Mouse (Mus musculus) cortical plate, adult 2 months (tissue): ENCODE results near the gene Usp3. TPM values are rescaled to one million over a fixed set of nuclear protein-coding genes. Genes with fewer than 3 reads are reported as not detected.

ENCODE experiments used
- H3K27ac ChIP-seq: fragments of 200-500 bp; 2 replicates; pipeline ENCODE4 v1.5.1; 2012; ENCODE audit warnings: low read length, control low read depth, inconsistent platforms; ENCODE audit not compliant: insufficient read depth
- H3K4me1 ChIP-seq: fragments of 200-500 bp; 2 replicates; pipeline ENCODE4 v1.6.1; 2011; ENCODE audit warnings: low read length; ENCODE audit not compliant: control insufficient read depth, insufficient read depth
- H3K4me3 ChIP-seq: fragments of 200-500 bp; 2 replicates; pipeline ENCODE4 v1.5.1; 2011; ENCODE audit warnings: mild to moderate bottlenecking, low read length, control low read depth; ENCODE audit not compliant: insufficient read depth
- CTCF ChIP-seq: fragments of 200-500 bp; IDR thresholded peaks from 2 replicates; pipeline ENCODE4 v1.5.1; 2011; ENCODE audit warnings: mild to moderate bottlenecking, control low read depth, low read length; ENCODE audit not compliant: insufficient read depth; ENCODE audit errors: extremely low read depth
- POLR2A ChIP-seq: fragments of 200-500 bp; IDR thresholded peaks from 2 replicates; pipeline ENCODE4 v1.6.1; 2011; ENCODE audit warnings: mild to moderate bottlenecking, low read length, control low read depth; ENCODE audit not compliant: insufficient read depth; ENCODE audit errors: extremely low read depth
- polyA plus RNA-seq: library from polyadenylated mRNA; depleted of rRNA; stranded (reverse); fragments of >200 nt; gene quantifications from 2 replicates; pipeline ENCODE4 v1.2.3, GENCODE M21; 2012

The Usp3 gene
- polyA plus RNA-seq, 1 experiment, result 26.7 TPM

DNA sequence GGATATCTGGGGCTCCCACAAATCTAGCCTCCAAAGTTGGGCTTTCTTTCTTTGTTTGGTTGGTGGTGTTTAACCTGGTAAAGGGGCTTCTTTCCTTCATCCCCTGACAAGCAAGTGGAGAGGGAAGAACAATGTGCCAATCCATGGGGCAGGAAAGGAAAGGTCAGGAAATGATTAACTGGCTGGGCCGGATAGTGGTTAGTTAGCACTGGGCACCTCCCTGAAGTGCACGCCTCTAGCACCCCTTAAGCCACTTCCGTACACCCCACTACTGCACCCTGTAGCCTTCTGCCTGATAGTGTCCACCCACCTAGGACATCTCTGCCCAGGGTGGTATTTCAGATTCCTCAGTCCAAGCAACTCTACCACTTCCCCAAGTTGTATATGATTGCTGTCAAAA lies 1.1 kb upstream of the Usp3 start:
- Histone ChIP-seq H3K4me1 (peaks cover 3% of the 10 kb centered on the region), H3K4me3 (no peak overlapping the region), H3K27ac (no peak overlapping the region)
- TF ChIP-seq POLR2A (no peak), CTCF (no peak)

DNA sequence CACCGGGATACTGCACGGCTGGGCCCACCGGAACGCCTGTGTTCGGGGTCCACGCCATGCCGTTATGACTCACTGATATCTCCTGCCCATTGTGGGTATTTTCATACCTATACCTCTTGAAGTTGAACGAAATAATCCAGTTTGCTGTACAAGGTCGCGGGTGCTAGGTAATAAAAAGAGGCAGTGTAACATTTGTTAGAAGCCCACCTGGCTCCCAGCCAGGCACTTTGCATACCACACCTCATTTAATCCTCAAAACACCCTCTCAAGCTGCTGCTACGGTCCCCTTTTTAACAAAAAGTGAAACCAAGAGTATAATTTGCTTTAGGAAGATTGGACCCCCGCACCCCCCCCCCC lies 649 bp upstream of the Usp3 start:
- Histone ChIP-seq H3K4me3 (peak overlapping the region; percentile 42), H3K27ac (no peak overlapping the region; the same call in 1 of the 2 replicates), H3K4me1 (peaks cover 3% of the 10 kb centered on the region)
- TF ChIP-seq CTCF, result no peak
- no peak for TF ChIP-seq POLR2A

DNA sequence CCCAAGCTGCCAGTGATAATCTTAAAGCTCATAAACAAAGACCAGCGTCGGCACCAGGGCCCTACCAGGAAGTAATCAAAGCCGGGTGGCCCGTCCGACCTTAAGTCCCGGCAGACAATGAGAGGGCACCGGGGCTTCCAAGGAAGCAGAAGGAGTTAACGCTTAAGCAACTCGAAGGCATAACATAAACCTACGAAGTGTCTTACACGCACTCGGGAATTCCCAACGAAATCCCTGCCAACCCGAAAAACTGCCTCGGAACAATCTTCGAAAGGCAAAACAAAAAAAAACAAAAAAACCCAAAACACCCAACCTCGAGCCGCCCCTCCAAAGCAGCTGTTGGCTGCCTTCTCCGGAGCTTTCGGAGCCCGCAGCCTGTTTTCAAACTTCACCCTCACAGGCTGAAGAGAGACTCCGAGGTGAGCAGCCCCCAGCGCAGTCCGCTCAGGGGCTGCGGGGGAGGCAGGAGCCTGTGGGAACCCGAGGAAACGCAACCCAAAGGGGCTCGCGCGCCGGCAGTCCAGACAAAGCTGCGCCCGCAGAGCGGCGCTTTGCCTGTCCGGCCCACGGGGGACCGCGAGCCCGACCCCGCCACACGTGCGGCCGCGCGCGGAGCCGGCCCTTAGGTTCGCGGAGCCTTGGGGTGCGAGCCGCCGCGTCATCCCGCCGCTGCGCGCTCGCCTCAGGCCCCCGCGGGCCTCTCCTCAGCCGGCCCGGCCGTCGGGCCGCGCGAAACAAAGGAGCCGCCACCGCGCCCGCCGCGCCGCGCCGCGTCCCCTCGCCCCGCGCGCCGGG lies 894 bp downstream of the Usp3 start:
- TF ChIP-seq POLR2A (no peak), CTCF (no peak)
- peak overlapping the region; percentile 48; the same call in 1 of the 2 replicates for H3K27ac ChIP-seq
- peaks cover 2% of the 10 kb centered on the region for H3K4me1 ChIP-seq
- H3K4me3 ChIP-seq, result peak overlapping the region; percentile 42

DNA sequence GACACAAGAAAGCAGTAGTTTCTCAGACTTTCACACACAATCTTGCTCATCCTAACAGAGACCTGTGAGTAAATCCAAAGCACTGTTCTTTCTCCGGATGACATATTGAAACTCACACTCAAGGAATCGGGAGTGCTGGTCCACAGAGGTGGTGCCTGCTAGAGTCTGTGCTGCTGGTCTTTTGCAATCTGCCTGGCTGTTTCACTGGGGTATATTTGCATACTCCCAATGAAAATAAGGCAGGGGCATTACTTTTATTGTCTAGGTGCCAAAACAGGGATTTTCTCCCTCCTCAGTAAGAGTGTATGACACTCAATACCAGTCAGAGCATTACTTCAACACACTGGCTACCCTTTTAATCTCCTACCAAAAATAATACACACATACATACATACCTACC lies 2.9 kb downstream of the Usp3 start:
- H3K27ac ChIP-seq, result no peak overlapping the region
- TF ChIP-seq POLR2A (no peak), CTCF (no peak)
- H3K4me1 ChIP-seq, result peaks cover 1% of the 10 kb centered on the region; the same call in 1 of the 2 replicates
- H3K4me3 ChIP-seq, result no peak overlapping the region

DNA sequence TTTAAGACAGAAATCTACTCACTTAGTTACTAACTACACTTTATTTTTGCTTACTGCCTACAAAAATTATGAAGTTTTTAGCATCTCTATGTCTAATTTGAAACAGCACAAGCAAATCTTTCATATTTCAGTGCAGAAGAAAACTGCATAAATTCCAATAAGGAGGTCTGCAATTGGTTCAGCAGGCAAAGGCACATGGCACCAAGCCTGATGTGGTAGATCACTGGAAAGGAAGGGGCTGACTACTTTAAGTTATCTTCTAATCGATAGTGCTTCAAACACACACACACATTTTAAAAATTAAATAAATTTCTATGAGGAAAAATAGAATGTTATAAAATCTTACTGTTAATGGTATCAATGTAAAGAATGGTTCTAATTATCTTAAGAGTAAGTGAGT lies 5.9 kb downstream of the Usp3 start:
- peaks cover 1% of the 10 kb centered on the region; the same call in 1 of the 2 replicates for H3K4me1 ChIP-seq
- TF ChIP-seq POLR2A (no peak), CTCF (no peak)
- no peak overlapping the region for H3K4me3 ChIP-seq
- H3K27ac ChIP-seq, result no peak overlapping the region

DNA sequence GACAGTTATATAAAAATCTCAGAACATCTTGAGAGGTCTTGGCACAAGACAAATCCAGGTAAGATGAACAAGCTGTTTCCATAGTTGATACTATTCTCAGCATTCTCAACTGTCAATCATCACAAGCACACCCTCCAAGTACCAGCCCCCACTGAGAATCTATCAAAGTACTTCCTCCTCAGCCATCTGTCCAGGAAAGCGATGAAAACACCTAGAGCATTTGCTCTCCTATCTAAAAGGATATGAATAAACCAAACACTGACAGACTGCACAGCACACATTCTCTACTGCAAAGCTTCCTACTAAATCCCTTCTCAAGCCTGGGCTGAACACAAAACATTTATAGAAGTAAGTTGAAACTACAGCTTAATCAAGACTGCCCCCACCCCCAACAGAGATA lies 6.4 kb downstream of the Usp3 start:
- Histone ChIP-seq H3K4me1 (peaks cover 1% of the 10 kb centered on the region; the same call in 1 of the 2 replicates), H3K27ac (no peak overlapping the region), H3K4me3 (no peak overlapping the region)
- TF ChIP-seq POLR2A (no peak), CTCF (no peak)

DNA sequence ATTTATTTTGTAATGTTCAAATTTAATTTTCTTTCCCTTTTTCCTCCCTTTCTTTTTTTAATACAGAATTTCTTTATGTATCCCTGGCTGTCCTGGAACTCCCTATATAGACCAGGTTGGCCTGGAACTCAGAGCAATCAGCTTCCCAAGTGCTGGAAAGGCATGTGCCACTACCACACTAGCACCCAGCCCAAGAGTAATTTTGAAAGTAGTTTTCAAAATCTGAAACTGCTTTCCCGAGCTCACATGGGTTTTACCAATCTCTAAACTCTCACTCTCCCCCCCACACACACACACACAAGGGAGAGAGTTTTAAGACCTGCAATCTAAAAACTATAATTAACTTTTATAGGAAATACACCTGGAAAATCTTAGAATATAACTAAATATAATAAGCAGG lies 7.8 kb downstream of the Usp3 start:
- H3K27ac ChIP-seq, result no peak overlapping the region
- TF ChIP-seq POLR2A (no peak), CTCF (no peak)
- H3K4me3 ChIP-seq, result no peak overlapping the region
- peaks cover 1% of the 10 kb centered on the region; the same call in 1 of the 2 replicates for H3K4me1 ChIP-seq

DNA sequence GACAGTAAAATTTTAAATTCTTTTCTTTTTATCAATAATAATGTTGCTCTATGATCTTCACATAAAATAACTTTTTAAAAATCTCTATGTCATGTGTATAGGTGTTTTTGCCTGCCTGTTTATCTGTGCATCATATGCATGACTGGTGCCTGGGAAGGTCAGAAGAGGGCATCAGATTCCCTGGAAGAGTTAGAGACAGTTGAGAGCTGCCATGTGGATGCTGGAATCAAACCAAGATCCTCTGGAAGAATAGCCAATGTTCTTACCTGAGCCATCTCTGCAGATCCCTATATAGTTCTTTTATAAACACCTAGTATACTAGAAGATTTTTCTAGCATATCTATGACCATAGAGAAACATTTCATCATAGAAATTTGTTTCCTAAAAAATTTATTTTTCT lies 8.8 kb downstream of the Usp3 start:
- Histone ChIP-seq H3K4me1 (peaks cover 1% of the 10 kb centered on the region; the same call in 1 of the 2 replicates), H3K27ac (no peak overlapping the region), H3K4me3 (no peak overlapping the region)
- TF ChIP-seq CTCF, result no peak
- TF ChIP-seq POLR2A, result no peak

DNA sequence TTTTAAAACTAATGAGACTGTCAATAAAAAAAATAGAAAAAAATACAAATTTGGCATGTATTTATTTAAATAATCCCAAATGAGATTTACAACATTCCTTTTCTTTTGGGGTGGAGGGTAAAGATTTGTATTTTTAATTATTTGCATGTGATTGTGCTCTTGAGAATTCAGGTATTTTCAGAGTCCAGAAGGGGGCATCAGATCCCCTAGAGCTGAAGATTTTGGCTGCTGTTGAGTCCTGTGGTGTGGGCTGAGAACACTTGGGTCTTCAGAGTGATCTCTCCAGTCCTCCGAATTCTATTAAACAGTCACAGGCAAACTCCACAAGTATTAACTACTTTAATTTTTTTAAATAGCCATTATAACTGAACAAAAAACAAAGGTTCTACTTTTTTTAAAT lies 9.7 kb downstream of the Usp3 start:
- TF ChIP-seq CTCF, result no peak
- TF ChIP-seq POLR2A, result no peak
- peaks cover 1% of the 10 kb centered on the region; the same call in 1 of the 2 replicates for H3K4me1 ChIP-seq
- no peak overlapping the region for H3K27ac ChIP-seq
- no peak overlapping the region for H3K4me3 ChIP-seq

DNA sequence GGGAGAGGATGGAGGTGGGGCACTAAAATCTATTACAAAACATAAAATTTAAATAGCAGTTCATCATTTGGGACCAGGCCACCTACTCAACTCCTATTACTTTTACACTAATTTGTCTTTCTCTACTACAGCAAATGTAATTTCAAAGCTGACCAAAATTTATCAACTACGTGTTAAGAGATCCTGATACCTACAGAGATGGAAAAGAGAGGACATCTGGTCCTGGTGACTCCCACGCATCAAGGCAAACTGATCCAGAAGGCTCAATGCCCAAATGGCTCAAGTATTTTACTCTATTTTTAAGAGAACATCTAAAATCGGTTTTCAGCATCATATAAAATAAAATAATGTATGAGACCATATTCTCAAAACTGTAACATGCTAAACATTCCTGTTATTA lies 11.2 kb downstream of the Usp3 start:
- H3K4me1 ChIP-seq, result no peaks in the 10 kb centered on the region; the same call in 1 of the 2 replicates
- TF ChIP-seq POLR2A (no peak), CTCF (no peak)
- no peak overlapping the region for H3K4me3 ChIP-seq
- H3K27ac ChIP-seq, result no peak overlapping the region
